Mouse (Mus musculus) midbrain, embryonic 11.5 days (tissue): ENCODE results near the gene Utrn. TPM values are rescaled to one million over a fixed set of nuclear protein-coding genes. Genes with fewer than 3 reads are reported as not detected.
A peak's percentile ranks its signal among the peaks of the same experiment; 100 is the strongest.

Experiments used
- ATAC-seq: fragments of 200-750 bp; cut with Nextera tagmentation; 2 replicates; pipeline ENCODE4 v1.8.0; 2017; ENCODE audit warnings: moderate TSS enrichment, moderate library complexity; ENCODE audit not compliant: low FRiP score
- DNase-seq: peaks from one replicate; pipeline ENCODE4 v3.0.0; 2015; ENCODE audit warnings: low spot score; ENCODE audit errors: missing footprints
- H3K27ac ChIP-seq: fragments of 300-500 bp; sonication (generic); 2 replicates; pipeline ENCODE4 v1.5.1; 2014; ENCODE audit warnings: low read depth, low read length
- H3K27me3 ChIP-seq: fragments of 300-500 bp; sonication (generic); 2 replicates; pipeline ENCODE4 v1.6.1; 2014; ENCODE audit warnings: mild to moderate bottlenecking, low read length, moderate library complexity, mixed read lengths; ENCODE audit not compliant: control insufficient read depth, insufficient read depth
- H3K36me3 ChIP-seq: fragments of 300-500 bp; sonication (generic); 2 replicates; pipeline ENCODE4 v1.6.1; 2014; ENCODE audit warnings: mild to moderate bottlenecking, low read length, moderate library complexity, mixed read lengths; ENCODE audit not compliant: control insufficient read depth, insufficient read depth
- H3K4me1 ChIP-seq: fragments of 300-500 bp; sonication (generic); 2 replicates; pipeline ENCODE4 v1.6.1; 2014; ENCODE audit warnings: low read length; ENCODE audit not compliant: control insufficient read depth, insufficient read depth
- H3K4me2 ChIP-seq: fragments of 300-500 bp; sonication (generic); 2 replicates; pipeline ENCODE4 v1.6.1; 2014; ENCODE audit warnings: mild to moderate bottlenecking, moderate library complexity
- H3K4me3 ChIP-seq: fragments of 300-500 bp; sonication (generic); 2 replicates; pipeline ENCODE4 v1.5.1; 2014; ENCODE audit warnings: low read depth, low read length
- H3K9ac ChIP-seq: fragments of 300-500 bp; sonication (generic); 2 replicates; pipeline ENCODE4 v1.6.1; 2014; ENCODE audit warnings: low read length
- H3K9me3 ChIP-seq: fragments of 300-500 bp; sonication (generic); 2 replicates; pipeline ENCODE4 v1.6.1; 2016; ENCODE audit warnings: low read length; ENCODE audit not compliant: control insufficient read depth
- WGBS: fragments of 180-500 bp; shearing (Covaris S2); extraction: QIAGEN DNeasy Blood & Tissue Kit; methylation state at CpG from one replicate; pipeline ENCODE4 v1.1.7; 2014; 5-methylcytosine and 5-hydroxymethylcytosine counted together
- polyA plus RNA-seq: library from polyadenylated mRNA; unstranded; fragments of >200 nt; fragmentation: Nextera tagmentation; extraction: Ambion mirVana; gene quantifications from 2 replicates; pipeline ENCODE4 v1.2.1, GENCODE M21; 2014

Gene Utrn
- polyA plus RNA-seq, 1 experiment from 2014 or later: 29.1 TPM

GRCm38 (mm10) chr10:12548616-12549084 is 320.5 kb downstream of the Utrn start:
- no peak overlapping the region for H3K9ac ChIP-seq
- H3K9me3 ChIP-seq: no peaks in the 10 kb centered on the region
- H3K4me3 ChIP-seq: peak overlapping the region; percentile 24
- H3K4me1 ChIP-seq: peaks cover 19% of the 10 kb centered on the region
- peak; percentile 91 for DNase-seq
- H3K27me3 ChIP-seq: no peaks in the 10 kb centered on the region
- H3K27ac ChIP-seq: no peak overlapping the region
- peak overlapping the region; percentile 52 for H3K4me2 ChIP-seq
- H3K36me3 ChIP-seq: no peaks in the 10 kb centered on the region
- under 1% methylated on average over 13 of the region's 13 CpGs for WGBS
- ATAC-seq: peak; percentile 83

DNA sequence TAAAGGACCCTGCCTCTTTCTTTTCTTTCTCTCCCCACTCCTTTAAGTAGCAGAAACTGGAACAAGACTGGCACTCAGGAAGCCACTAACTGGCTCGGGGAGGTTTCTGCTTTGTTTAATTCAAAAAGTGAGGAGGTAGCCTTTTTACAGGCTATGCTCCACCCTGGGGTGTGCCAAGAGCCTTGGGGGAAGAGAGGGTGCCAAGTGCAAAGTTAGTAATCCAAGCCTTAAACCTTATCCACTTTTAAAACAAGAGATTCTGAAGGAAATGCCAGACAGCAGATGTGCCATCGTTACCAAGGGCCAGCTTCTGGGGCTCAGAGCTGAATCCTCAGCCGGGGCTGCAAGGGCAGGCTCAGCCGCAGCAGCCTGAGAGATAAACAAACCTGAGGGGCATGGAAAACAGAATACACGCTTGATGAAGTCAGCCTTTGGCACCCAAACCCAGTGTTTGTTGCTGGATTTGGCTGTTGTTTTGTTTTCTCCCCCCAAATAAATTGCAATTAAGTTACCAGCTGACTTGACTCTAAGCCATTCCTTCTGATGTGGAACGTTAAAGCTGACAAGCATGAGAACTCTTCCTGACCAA is 322.0 kb downstream of the Utrn start:
- H3K27ac ChIP-seq: no peak overlapping the region
- H3K4me3 ChIP-seq: no peak overlapping the region
- no peak overlapping the region; the same call in 1 of the 2 replicates for H3K9ac ChIP-seq
- no peaks in the 10 kb centered on the region for H3K9me3 ChIP-seq
- WGBS: 43% methylated on average over 6 of the region's 6 CpGs
- ATAC-seq (no peak), DNase-seq (peak; percentile 86)
- H3K36me3 ChIP-seq: no peaks in the 10 kb centered on the region
- no peaks in the 10 kb centered on the region for H3K27me3 ChIP-seq
- peaks cover 8% of the 10 kb centered on the region for H3K4me1 ChIP-seq
- H3K4me2 ChIP-seq: no peak overlapping the region

DNA sequence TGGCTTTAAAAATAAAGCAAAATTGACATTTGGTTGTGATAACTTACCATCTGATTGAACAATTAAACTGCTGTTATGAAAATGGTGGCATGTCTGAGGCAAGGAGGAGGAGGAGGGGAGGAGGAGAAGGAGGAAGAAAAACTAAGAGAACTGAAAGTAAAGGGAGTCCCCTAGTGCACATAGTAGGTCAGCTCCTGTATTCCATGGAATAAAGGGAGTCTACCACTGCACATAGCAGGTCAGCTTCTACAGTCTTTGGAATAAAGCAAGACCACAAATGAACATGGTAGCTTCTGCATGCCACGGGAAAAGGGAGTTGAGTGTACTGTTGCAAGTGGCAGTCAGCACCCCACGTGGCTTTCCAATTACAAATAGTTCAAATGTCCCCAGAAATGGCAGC is 323.7 kb downstream of the Utrn start:
- H3K27ac ChIP-seq: no peak overlapping the region
- DNase-seq (no peak), ATAC-seq (no peak)
- H3K9ac ChIP-seq: no peak overlapping the region
- 83% methylated on average over 2 of the region's 2 CpGs for WGBS
- no peaks in the 10 kb centered on the region for H3K27me3 ChIP-seq
- H3K4me2 ChIP-seq: no peak overlapping the region
- H3K4me1 ChIP-seq: peaks cover 8% of the 10 kb centered on the region
- no peaks in the 10 kb centered on the region for H3K36me3 ChIP-seq
- H3K9me3 ChIP-seq: no peaks in the 10 kb centered on the region
- H3K4me3 ChIP-seq: no peak overlapping the region

DNA sequence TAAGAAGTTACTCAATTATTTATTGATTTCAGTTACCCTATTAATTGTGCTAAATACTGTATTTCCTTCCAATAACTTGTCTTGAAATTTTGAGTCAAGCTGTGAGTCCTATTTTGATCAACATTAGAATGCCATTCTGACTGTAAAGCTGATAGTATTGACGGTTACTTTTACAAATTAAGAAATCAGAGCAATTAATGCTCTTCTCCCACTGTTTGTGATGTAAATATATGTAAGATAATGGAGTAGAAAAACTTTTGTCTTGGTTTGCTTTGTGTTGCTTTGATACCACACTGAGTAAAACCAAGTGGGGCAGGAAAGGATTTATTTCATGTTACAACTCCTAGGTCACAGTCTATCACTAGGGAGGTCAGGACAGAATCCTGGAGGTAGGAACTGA is 327.4 kb downstream of the Utrn start:
- Histone ChIP-seq H3K27me3 (no peaks in the 10 kb centered on the region), H3K9me3 (no peaks in the 10 kb centered on the region), H3K4me1 (no peaks in the 10 kb centered on the region), H3K36me3 (no peaks in the 10 kb centered on the region), H3K9ac (no peak overlapping the region), H3K4me2 (no peak overlapping the region), H3K27ac (no peak overlapping the region), H3K4me3 (no peak overlapping the region)
- WGBS: 78% methylated on average over 1 of the region's 1 CpGs
- ATAC-seq (no peak), DNase-seq (no peak)

DNA sequence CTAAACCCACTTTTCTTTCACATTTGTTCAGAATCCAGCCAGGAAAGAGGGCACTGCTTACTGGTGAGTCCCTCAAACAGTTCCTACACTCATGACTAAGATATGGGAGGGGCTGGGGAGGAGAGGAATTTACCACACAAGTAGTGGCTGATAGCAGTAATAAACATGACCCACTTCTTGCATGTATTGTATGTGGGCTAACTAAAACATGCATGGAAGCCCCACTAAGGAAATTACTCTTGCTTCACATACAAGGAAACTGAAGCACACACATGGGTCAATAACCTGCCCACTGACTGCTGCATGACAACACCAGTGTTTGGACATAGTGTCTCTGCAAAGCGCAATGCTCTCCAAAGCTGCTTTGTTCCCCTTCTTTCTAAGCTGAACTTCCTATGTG is 333.9 kb downstream of the Utrn start:
- Histone ChIP-seq H3K9me3 (no peaks in the 10 kb centered on the region), H3K4me2 (no peak overlapping the region), H3K9ac (no peak overlapping the region), H3K27me3 (no peaks in the 10 kb centered on the region), H3K4me1 (no peaks in the 10 kb centered on the region), H3K4me3 (no peak overlapping the region), H3K36me3 (no peaks in the 10 kb centered on the region), H3K27ac (no peak overlapping the region)
- ATAC-seq: no peak
- WGBS: 91% methylated on average over 1 of the region's 1 CpGs
- DNase-seq: no peak

DNA sequence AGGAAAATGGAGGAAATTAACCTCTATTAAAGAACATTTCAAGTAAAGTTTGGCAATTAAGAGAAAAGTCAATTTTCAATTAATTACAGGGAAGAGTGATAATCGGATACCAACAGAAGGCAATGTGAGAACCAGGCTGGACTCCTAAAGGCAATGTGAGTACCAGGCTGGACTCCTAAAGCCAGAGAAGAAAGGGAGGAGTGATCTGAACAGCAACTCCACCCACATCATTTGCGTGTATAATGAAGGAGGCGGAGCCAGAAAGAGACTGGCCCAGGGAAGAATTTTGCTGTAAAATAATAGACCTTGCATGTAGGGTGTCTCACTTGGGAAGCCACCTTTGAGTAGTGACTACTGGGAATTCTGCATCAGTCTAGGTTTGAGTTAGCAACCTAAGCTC is 334.4 kb downstream of the Utrn start:
- ATAC-seq (no peak), DNase-seq (no peak)
- no peak overlapping the region for H3K27ac ChIP-seq
- H3K27me3 ChIP-seq: no peaks in the 10 kb centered on the region
- no peaks in the 10 kb centered on the region for H3K4me1 ChIP-seq
- no peak overlapping the region for H3K4me2 ChIP-seq
- H3K9ac ChIP-seq: no peak overlapping the region
- no peak overlapping the region for H3K4me3 ChIP-seq
- no peaks in the 10 kb centered on the region for H3K9me3 ChIP-seq
- 66% methylated on average over 3 of the region's 3 CpGs for WGBS
- no peaks in the 10 kb centered on the region for H3K36me3 ChIP-seq

- Histone ChIP-seq H3K9ac (no peak overlapping the region), H3K4me2 (no peak overlapping the region), H3K27me3 (no peaks in the 10 kb centered on the region), H3K27ac (no peak overlapping the region), H3K4me3 (no peak overlapping the region), H3K36me3 (no peaks in the 10 kb centered on the region), H3K9me3 (no peaks in the 10 kb centered on the region), H3K4me1 (no peaks in the 10 kb centered on the region)
- no peak for ATAC-seq
- DNase-seq: no peak
- WGBS: 90% methylated on average over 3 of the region's 3 CpGs
Measured at GRCm38 (mm10) chr10:12534301-12534700, 334.9 kb downstream of the Utrn start.

GRCm38 (mm10) chr10:12522078-12522477 is 347.1 kb downstream of the Utrn start:
- no peak overlapping the region for H3K4me3 ChIP-seq
- H3K9ac ChIP-seq: no peak overlapping the region
- no peaks in the 10 kb centered on the region for H3K36me3 ChIP-seq
- H3K27me3 ChIP-seq: no peaks in the 10 kb centered on the region
- H3K4me1 ChIP-seq: no peaks in the 10 kb centered on the region
- ATAC-seq (no peak), DNase-seq (no peak)
- no peak overlapping the region for H3K4me2 ChIP-seq
- WGBS: 78% methylated on average over 1 of the region's 1 CpGs
- H3K27ac ChIP-seq: no peak overlapping the region
- H3K9me3 ChIP-seq: no peaks in the 10 kb centered on the region

- Histone ChIP-seq H3K36me3 (no peaks in the 10 kb centered on the region), H3K4me3 (no peak overlapping the region), H3K4me2 (no peak overlapping the region), H3K9ac (no peak overlapping the region), H3K27ac (no peak overlapping the region), H3K9me3 (no peaks in the 10 kb centered on the region), H3K4me1 (no peaks in the 10 kb centered on the region), H3K27me3 (no peaks in the 10 kb centered on the region)
- WGBS: 87% methylated on average over 3 of the region's 3 CpGs
- DNase-seq (no peak), ATAC-seq (no peak)
Measured at GRCm38 (mm10) chr10:12518162-12518561, 351.0 kb downstream of the Utrn start.
